Mouse (Mus musculus) erythroblast, embryonic 14.5 days (primary cell): ENCODE data around the gene Ermard.

Experiments used
- GATA1 ChIP-seq: IDR thresholded peaks from 2 replicates; pipeline ENCODE4 v1.6.1; 2012; ENCODE audit warnings: low read length, inconsistent platforms, mixed read lengths
- TAL1 ChIP-seq: IDR thresholded peaks from 3 replicates; pipeline ENCODE4 v1.6.1; 2012; ENCODE audit warnings: low read length, inconsistent platforms, mixed read lengths

- TF ChIP-seq TAL1 = no peak
- no peak for TF ChIP-seq GATA1
Observed at GRCm38 (mm10) chr17:15066911-15067310, 25.9 kb downstream of the Ermard start.
